Mouse (Mus musculus) ES-Bruce4 (cell line): Measurements from ENCODE around the gene Cox5a.

ENCODE experiments used
- CTCF ChIP-seq: IDR thresholded peaks from one replicate; pipeline ENCODE4 v1.8.1; 2011; ENCODE audit warnings: low read depth, low read length
- EP300 ChIP-seq: IDR thresholded peaks from 2 replicates; pipeline ENCODE4 v1.6.1; 2011; ENCODE audit warnings: low read depth, low read length; ENCODE audit not compliant: insufficient read depth
- POLR2A ChIP-seq: IDR thresholded peaks from one replicate; pipeline ENCODE4 v1.8.1; 2011; ENCODE audit warnings: low read length; ENCODE audit not compliant: insufficient read depth

GRCm38 (mm10) chr9:57526435-57526834, 5.4 kb downstream of the Cox5a start:
- TF ChIP-seq CTCF = no peak
- TF ChIP-seq POLR2A = no peak
- no peak for TF ChIP-seq EP300
